Mouse (Mus musculus) stomach, postnatal 0 days (tissue): ENCODE measurements around the gene Fam104a.

Experiments
- CTCF ChIP-seq: IDR thresholded peaks from 2 replicates; pipeline ENCODE4 v1.5.1; 2016; ENCODE audit warnings: antibody characterized with exemption, low read depth, mild to moderate bottlenecking, moderate library complexity
- EP300 ChIP-seq: optimal IDR thresholded peaks from 2 replicates; pipeline ENCODE3; 2016; ENCODE audit warnings: antibody characterized with exemption

DNA sequence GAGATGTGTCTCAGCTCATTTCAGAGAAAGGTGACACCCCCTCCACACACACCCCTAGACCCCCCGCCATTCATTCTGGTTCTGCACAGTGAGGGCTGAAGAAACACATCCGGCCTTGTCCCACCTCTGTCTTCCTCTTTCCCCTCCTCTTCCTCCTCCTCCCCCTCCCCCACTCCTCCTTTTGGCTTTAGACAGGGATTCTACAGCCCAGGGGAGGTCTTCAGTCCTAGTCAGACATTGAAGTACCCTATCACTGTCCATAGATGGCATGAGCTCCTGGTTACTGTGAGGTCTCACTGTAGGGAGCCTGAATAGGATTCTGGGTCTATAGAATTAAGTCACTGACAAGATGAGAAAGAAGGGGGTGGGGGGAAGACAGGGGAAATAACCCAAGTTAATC, 63.0 kb downstream of the Fam104a start:
- TF ChIP-seq EP300 (no peak), CTCF (no peak)
